Mouse (Mus musculus): ENCODE data around the gene Slc27a2. TPM values are rescaled to one million over a fixed set of nuclear protein-coding genes. Genes with fewer than 3 reads are reported as not detected.
"Not testable (repeated sequence)": the region's sequence is repeated elsewhere in the genome, so short reads cannot be mapped to it uniquely, and the experiment has no call there.

Gene Slc27a2
- under 1 TPM in 1 of 2 experiments, not detected in 1; 0.80 TPM for total RNA-seq (2021)

DNA sequence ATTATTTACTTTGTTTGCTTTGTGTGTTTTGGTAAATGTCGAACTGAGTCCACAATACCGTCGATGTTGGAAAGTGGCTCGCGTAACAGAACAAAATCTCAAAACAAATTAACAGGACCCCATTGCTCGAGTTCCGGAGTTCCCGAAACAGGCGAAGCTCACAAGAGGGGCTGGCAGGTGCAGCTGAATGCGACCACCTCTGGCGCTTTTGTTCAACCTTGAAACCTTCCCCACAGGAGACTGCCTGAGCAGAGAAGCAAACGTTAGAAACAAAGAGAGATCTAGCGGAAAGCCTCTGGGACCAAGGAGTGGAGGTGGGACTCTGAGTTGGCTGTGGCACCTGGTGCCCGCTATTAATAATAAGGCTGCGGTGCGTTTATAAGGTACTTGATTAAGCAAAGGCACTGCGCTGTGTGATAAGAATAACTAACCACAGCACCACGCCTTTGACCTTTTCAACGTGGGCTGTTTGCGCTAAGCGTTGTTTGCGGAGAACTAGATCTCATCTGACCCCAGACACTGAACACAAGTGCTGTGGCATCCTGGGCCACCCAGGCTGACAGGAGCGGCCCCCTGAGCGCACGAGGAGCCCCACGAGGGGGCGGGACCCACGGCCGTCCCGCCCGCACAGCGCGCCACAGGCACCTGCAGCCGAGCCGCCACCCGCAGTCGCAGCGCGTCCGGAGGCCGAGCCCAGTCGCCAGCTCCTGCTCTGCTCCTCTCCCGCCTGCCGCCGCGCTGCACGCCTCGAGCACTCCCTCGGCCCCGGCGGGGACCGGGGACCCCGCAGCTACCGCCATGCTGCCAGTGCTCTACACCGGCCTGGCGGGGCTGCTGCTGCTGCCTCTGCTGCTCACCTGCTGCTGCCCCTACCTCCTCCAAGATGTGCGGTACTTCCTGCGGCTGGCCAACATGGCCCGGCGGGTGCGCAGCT is at the start of gene Slc27a2:
Gene Slc27a2, plus strand, starts transcription at position 51 of the 934 bp plus-strand sequence.
- peak in 1 of 2 experiments; percentile 2 for DNase-seq
- intact Hi-C loops (cut with DNase I): no loop called here

- intact Hi-C loops (cut with DNase I): no loop called here
These were observed 47.1 kb upstream of the Slc27a2 start for GRCm38 (mm10) chr2:126505156-126505555.

DNA sequence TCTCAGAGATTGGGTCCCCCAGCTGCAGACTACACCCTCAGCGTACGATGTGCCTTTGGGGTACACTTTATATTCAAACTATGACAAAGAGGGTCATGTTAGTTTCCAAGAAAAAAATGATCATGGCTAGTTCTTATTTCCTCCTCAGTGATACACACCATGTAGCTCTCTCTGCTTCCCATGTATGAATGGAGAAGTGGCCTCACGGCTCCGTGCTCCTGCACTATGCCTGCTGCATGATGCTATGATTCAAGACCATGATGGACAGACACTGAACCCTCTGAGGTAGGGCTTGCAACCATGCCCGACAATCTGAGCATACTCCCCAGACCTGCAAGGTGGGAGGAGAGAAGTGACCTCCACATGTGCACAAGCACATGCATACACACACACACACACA is 44.7 kb upstream of the Slc27a2 start:
- intact Hi-C loops (cut with DNase I): no loop called here
- no peak for DNase-seq

More at GRCm38 (mm10) chr2:126505156-126505555, 47.1 kb upstream of the Slc27a2 start:
- DNase-seq: no peak

DNA sequence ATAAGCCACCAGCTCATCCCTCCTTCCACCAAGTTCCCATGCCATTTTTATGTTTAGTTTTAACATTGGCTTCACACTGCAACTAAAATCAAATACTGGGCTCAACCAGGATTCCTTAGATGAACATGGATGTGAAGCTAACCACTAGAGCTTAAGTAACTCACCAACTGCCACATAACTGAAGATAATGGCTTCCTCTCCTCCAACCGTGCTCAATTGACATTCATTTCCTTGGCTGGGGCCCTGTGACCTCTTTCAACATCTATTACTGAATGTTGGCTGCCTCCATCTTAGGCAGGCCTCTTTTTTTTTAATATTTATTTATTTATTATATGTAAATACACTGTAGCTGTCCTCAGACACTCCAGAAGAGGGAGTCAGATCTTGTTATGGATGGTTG is 44.0 kb upstream of the Slc27a2 start:
- DNase-seq: no peak

DNA sequence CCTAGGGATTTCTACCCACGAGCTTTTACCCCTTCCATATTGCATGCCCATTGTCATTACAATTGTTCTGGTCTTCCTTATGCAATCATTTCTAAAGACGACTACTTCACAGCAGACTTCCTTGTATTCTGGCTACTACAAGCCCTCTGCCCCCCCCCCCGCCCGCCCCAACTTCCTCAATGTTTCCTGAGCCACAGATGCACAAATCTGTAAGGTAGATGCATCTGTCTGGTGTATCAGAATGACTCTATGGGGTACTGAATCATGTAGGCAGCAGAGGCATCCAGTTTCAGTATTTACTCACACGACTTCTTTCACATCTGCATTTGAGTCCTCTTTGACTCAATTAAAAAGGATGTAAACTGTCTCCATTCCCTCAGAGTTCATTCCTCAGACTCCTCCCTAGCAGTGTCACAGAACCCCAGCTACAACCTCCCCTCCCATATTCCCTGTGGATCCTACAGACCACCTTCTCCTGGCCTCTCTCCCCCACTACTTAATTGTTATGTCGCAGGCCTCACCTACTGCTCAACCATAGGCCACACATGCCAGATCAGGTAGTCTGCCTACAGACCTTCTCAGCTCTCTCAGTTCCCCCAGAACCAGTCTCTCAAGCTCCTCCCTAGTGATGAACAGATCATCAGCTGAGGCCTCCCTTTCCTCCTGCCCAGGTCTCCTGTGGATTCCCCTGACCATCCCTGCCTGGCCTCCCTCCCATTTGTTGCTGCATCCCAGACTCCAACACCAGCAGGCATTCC is 37.0 kb upstream of the Slc27a2 start:
- no peak for DNase-seq
- intact Hi-C loops (cut with DNase I): no loop called here

More for the DNA sequence above, 44.0 kb upstream of the Slc27a2 start:
- intact Hi-C loops (cut with DNase I): no loop called here

- DNase-seq: no peak
- intact Hi-C loops (cut with DNase I): loop anchor here (2.0 to 10.0 kb wide), 5 partner anchors 88 to 863 kb away; no protein-coding TSS in a partner anchor
These were observed 32.2 kb upstream of the Slc27a2 start for GRCm38 (mm10) chr2:126519872-126520581.

DNA sequence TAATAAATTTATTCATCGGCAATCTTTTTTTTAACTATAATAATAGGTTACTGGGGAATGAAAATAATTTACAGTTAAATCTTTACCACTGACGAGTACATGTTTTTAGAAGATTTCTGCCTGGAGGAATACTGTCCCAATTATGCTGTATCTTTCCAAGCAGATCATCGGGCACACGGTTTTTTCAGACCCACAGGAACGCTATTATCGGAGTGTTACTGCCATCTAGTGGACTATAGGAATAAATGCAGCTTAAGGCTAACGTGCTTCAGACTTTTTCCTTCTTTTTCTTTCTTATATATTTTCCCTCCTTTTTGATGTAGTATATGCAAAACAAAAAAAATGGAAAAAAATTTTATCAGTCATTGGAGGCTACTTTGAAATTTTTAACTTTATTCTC is 31.4 kb upstream of the Slc27a2 start:
- no peak for DNase-seq
- intact Hi-C loops (cut with DNase I): loop anchor here (2.0 to 10.0 kb wide), 5 partner anchors 89 to 864 kb away; no protein-coding TSS in a partner anchor

GRCm38 (mm10) chr2:126521471-126521870 is 30.7 kb upstream of the Slc27a2 start:
- DNase-seq: no peak
- intact Hi-C loops (cut with DNase I): loop anchor here (2.0 to 10.0 kb wide), 5 partner anchors 89 to 864 kb away; no protein-coding TSS in a partner anchor

GRCm38 (mm10) chr2:126522056-126522455 is 30.2 kb upstream of the Slc27a2 start:
- intact Hi-C loops (cut with DNase I): loop anchor here (5.0 to 10.0 kb wide), 4 partner anchors 90 to 865 kb away; no protein-coding TSS in a partner anchor
- no peak for DNase-seq

DNA sequence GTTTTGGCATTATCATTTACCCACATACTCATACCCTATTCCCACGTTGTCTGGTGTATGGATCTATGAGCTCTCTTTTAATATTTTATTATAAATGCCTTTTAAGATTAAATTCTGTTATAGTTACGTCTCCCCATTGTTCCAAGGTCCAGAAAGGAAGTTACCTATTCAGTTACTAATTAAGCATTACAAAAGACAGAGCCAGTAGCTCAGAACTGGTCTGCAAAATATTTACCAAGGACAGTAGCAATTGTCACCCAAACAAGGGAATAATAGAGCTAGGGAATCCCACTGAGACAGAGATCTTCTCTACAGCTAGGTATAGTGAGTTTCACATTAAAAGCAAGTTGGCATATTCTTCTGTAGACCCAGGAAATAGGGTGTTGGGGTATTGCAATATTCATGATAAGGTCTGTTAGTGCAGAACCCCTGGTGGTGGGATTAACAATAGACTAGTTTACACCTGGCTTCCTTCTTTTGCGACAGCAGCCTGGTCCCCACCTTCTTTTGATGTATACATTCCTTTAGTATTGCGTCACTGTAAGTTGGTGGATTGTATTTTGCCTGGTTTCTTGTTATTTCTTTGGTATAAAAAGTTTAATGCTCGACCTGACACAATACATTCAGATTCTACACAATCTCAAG is 29.0 kb upstream of the Slc27a2 start:
- intact Hi-C loops (cut with DNase I): loop anchor here (5.0 to 10.0 kb wide), 4 partner anchors 91 to 866 kb away; no protein-coding TSS in a partner anchor
- not testable (repeated sequence) for DNase-seq

DNA sequence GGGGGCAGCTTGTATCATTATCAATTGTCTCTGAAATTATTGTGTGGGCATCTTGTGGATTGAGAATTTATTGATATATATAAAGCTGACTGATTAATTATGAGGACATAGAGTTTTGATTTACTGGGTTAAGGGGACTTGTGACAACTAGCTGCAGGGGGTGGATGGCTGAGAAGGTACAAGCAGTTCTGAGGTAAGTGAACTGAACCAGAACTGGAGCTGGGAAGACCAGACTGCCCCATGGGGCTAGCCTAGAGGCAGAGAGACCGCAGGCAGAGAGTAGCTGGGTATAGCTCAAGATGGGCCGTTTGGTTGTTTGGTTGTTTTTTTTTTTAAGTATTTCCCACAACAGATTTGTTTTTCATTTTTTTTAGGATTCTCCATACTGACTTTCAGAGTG is 27.9 kb upstream of the Slc27a2 start:
- DNase-seq: no peak
- intact Hi-C loops (cut with DNase I): loop anchor here (5.0 to 10.0 kb wide), 4 partner anchors 92 to 867 kb away; no protein-coding TSS in a partner anchor

DNA sequence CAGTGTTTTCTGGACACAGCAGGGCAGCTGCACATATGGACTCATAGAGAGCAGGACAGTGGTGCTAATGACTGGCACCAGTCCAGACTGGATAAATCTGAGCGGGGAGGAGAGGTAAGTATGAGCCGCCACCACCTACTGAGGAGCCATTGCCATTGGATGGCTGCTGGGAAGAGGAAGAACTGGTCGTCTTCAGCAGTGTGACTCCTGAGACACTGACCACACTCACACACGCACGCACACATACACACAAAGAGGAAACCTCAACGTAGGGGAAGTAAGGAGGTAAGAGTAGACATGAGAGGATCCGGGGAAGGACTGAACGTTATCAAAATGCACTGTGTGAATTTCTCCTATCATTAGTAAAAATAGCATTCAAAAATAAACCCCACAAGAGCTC is 24.7 kb upstream of the Slc27a2 start:
- no peak for DNase-seq
- intact Hi-C loops (cut with DNase I): loop anchor here (10.0 kb wide), 1 partner anchor 163 kb away; no protein-coding TSS in a partner anchor

GRCm38 (mm10) chr2:126530581-126530980 is 21.6 kb upstream of the Slc27a2 start:
- DNase-seq: no peak
- intact Hi-C loops (cut with DNase I): no loop called here

DNA sequence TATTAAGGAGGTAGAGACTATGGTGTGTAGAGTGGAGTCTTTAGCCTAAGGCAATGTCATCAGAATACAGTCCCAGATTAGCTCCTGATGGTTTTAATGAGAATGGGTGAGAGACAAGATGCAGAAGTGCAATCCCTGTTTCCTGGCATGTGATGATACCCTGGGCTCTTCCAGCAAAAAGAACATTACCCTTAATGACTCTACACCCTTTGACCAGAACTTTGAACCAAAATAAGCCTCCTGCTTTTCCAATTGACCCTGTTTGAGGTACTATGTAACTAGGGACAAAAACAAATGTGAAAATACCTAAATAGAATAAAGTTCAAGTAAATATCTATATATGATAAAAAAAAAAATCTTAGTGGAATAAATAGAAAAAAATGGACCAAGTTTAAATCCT is 14.6 kb upstream of the Slc27a2 start:
- intact Hi-C loops (cut with DNase I): no loop called here
- no peak for DNase-seq

DNA sequence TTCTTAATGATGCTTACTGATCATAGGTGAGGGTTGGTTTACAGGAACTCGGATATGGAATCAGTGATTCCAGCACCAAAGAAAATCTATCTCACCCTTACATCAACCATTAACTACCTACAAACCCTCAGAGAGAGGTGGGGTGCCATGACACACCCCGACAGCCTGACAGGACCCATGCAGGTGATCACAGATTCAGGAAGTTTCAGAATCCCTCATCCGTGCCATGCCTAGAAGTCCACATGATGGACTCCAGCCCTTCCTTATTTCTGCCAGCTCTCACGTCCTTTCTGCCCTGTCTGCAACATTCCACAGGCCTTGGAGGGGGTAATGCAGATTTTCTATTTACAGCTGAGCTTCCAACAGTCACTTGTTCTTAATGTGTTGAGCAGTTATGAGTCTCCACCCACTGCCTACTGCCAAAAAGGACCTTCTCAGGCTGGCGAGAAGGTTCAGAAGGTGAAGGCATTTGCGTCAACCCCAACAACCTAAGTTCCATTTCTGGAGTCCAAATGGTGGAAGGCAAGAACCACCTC is 11.7 kb upstream of the Slc27a2 start:
- DNase-seq: no peak
- intact Hi-C loops (cut with DNase I): no loop called here

GRCm38 (mm10) chr2:126542211-126542610 is 10.0 kb upstream of the Slc27a2 start:
- no peak for DNase-seq
- intact Hi-C loops (cut with DNase I): no loop called here

DNA sequence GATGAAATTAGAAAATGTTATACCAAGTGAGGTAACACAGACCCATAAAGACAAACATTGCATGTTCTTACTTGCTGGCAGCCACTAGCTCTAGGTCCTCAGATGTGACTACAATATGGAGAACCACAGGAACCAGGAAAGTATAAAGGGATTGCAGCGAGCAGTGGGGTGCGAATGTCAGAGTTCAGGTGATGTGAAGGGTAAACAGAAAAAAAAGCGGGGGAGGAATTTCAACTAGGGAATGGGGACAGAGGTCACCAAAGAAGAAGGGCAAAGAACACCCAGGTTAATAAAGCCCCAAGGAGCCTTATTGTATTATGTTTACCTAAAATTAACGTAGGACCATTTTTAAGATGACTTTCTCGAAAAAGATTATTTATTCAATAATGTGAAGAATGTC is 6.9 kb upstream of the Slc27a2 start:
- intact Hi-C loops (cut with DNase I): no loop called here
- no peak for DNase-seq

DNA sequence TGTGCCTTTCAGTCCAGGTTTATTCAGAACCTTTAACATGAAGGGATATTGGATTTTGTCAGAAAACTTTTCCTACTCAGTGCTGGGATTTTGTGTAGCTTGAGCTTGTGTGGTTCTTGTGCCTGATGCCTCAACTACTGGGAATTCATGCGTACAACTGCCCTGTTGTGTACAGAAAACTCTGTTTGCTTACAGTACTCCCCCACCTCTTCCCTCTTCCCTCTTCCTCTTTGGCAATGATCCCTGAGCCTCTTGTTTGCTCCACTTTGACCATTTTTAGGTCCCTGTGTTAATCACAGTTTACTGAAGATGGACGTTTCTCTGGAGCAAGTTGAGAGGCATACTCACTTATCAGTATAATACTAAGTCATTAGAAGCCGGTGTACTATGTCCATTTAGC is 5.8 kb upstream of the Slc27a2 start:
- DNase-seq: no peak
- intact Hi-C loops (cut with DNase I): no loop called here

DNA sequence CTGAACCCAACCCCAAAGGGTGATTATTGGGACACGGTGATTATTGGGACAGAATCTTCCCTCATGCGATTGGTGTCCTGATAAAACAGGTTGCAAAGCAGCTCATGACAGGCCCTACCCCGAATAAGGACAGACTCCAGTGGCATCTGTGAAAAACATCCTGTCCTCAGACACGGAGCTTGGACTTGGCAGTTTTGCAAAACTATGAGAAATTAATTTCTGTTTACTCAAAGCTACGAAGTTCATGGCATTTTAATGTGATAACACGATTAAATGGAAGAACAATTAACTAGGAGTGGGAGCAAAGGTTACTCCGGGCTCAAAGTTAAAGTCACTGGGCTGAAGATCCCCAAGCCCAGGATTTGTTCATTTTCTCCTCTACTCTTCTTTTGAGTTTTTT is 2.5 kb upstream of the Slc27a2 start:
- DNase-seq: no peak
- intact Hi-C loops (cut with DNase I): no loop called here

Measured in heart, postnatal 36 days (tissue).